Comparison of ENCODE assay signal across 18 mouse cellular contexts in genomic region chr11:60940501-60940900, GRCm38 (mm10). TPM values are rescaled to one million over a fixed set of nuclear protein-coding genes. Genes with fewer than 3 reads are reported as not detected.
A peak's percentile ranks its signal among the peaks of the same experiment; 100 is the strongest.
DNase-seq lines count a peak whose midpoint lies in the region; ATAC-seq and TF ChIP-seq lines count a peak whose summit lies in the region.
"Had no signal": no experiment of that assay in that cellular context is flagged by ENCODE, and none has a peak within 500 bp of the region (broad histone marks: within the 10 kb centered on the region; RNA-seq: fewer than 3 reads in every experiment).

No protein-coding gene starts in this region.

- WGBS in heart, embryonic 10.5 days, result 91% methylated on average over 5 of the region's 5 CpGs
- 34% methylated on average over 5 of the region's 5 CpGs for WGBS in liver, adult 2 months
- WGBS in liver, embryonic 11.5 days, result 88% methylated on average over 5 of the region's 5 CpGs
- WGBS in embryonic facial prominence, embryonic 13.5 days, result 81% methylated on average over 5 of the region's 5 CpGs
- 89% methylated on average over 5 of the region's 5 CpGs for WGBS in liver, embryonic 14.5 days (ENCODE audit: insufficient replicate concordance)

- H3K4me3 ChIP-seq in heart, embryonic 10.5 days, result no peak overlapping the region
- H3K4me3 ChIP-seq in liver, adult 2 months (ENCODE audit: insufficient read depth, low read depth, low read length), result no peak overlapping the region
- H3K4me3 ChIP-seq in liver, embryonic 11.5 days (ENCODE audit: low read depth, low read length), result no peak overlapping the region
- no peak overlapping the region for H3K4me3 ChIP-seq in embryonic facial prominence, embryonic 13.5 days
- H3K4me3 ChIP-seq in liver, embryonic 14.5 days (ENCODE audit: insufficient read depth in 1 of 2, low read depth in 2 of 2, low read length in 2 of 2), result no peak overlapping the region
- H3K4me3 ChIP-seq: left cerebral cortex, adult 2 months; neural tube, embryonic 13.5 days had no signal

- H3K36me3 ChIP-seq in heart, embryonic 10.5 days, result peaks cover 38% of the 10 kb centered on the region
- peaks cover 19% of the 10 kb centered on the region for H3K36me3 ChIP-seq in liver, adult 2 months (ENCODE audit: control insufficient read depth, insufficient read depth, low read length)
- H3K36me3 ChIP-seq in liver, embryonic 11.5 days (ENCODE audit: control insufficient read depth, insufficient read depth, low read length), result peaks cover 21% of the 10 kb centered on the region
- H3K36me3 ChIP-seq in embryonic facial prominence, embryonic 13.5 days, result peaks cover 37% of the 10 kb centered on the region
- peaks cover 53% of the 10 kb centered on the region for H3K36me3 ChIP-seq in liver, embryonic 14.5 days (replicated peaks; ENCODE audit: control insufficient read depth, insufficient read depth, low read depth)

- no peak for TF ChIP-seq CTCF in liver, adult 2 months (IDR thresholded peaks at IDR 0.05; ENCODE audit: low read depth, low read length)
- TF ChIP-seq CTCF in liver, embryonic 14.5 days (IDR thresholded peaks at IDR 0.05; ENCODE audit: low read depth), result no peak

- H3K4me2 ChIP-seq in liver, embryonic 11.5 days, result no peak overlapping the region
- no peak overlapping the region for H3K4me2 ChIP-seq in embryonic facial prominence, embryonic 13.5 days
- H3K4me2 ChIP-seq in liver, embryonic 14.5 days (ENCODE audit: low read depth), result no peak overlapping the region
- H3K4me2 ChIP-seq: neural tube, embryonic 13.5 days had no signal

- H3K79me2 ChIP-seq in liver, adult 2 months (ENCODE audit: control insufficient read depth, insufficient read depth, low read length), result peaks cover 58% of the 10 kb centered on the region

- H3K27me3 ChIP-seq in heart, embryonic 10.5 days (ENCODE audit: insufficient read depth, poor library complexity, severe bottlenecking), result no peaks in the 10 kb centered on the region
- H3K27me3 ChIP-seq in liver, adult 2 months (ENCODE audit: control insufficient read depth, insufficient read depth, low read length), result no peaks in the 10 kb centered on the region
- no peaks in the 10 kb centered on the region for H3K27me3 ChIP-seq in liver, embryonic 11.5 days (replicated peaks; ENCODE audit: control insufficient read depth, insufficient read depth, low read length)
- H3K27me3 ChIP-seq in embryonic facial prominence, embryonic 13.5 days, result no peaks in the 10 kb centered on the region
- no peaks in the 10 kb centered on the region for H3K27me3 ChIP-seq in liver, embryonic 14.5 days (ENCODE audit: control insufficient read depth, insufficient read depth, low read length)
- H3K27me3 ChIP-seq: neural tube, embryonic 13.5 days had no signal

- no peak overlapping the region for H3K9ac ChIP-seq in liver, adult 2 months (ENCODE audit: low read depth, low read length)
- H3K9ac ChIP-seq in liver, embryonic 11.5 days (ENCODE audit: low read depth, low read length), result no peak overlapping the region
- H3K9ac ChIP-seq in embryonic facial prominence, embryonic 13.5 days, result peak overlapping the region; percentile 23; the same call in 1 of the 2 replicates
- H3K9ac ChIP-seq in liver, embryonic 14.5 days (replicated peaks), result no peak overlapping the region; the same call in 1 of the 2 replicates
- H3K9ac ChIP-seq: neural tube, embryonic 13.5 days had no signal

- peak overlapping the region; percentile 17; the same call in 1 of the 2 replicates for H3K27ac ChIP-seq in heart, embryonic 10.5 days
- H3K27ac ChIP-seq in liver, adult 2 months (replicated peaks; ENCODE audit: insufficient read depth, low read depth, low read length), result no peak overlapping the region; the same call in 1 of the 2 replicates
- H3K27ac ChIP-seq in liver, embryonic 11.5 days (ENCODE audit: low read depth, low read length), result no peak overlapping the region
- 0 out of 2 replicates have a peak overlapping the region, but pooled peaks have one; percentile 44 for H3K27ac ChIP-seq in embryonic facial prominence, embryonic 13.5 days
- peak overlapping the region; percentile 3 for H3K27ac ChIP-seq in liver, embryonic 14.5 days
- H3K27ac ChIP-seq: left cerebral cortex, adult 2 months; neural tube, embryonic 13.5 days had no signal

- H3K9me3 ChIP-seq in heart, embryonic 10.5 days, result no peaks in the 10 kb centered on the region
- H3K9me3 ChIP-seq in liver, embryonic 11.5 days (ENCODE audit: control insufficient read depth, low read length), result no peaks in the 10 kb centered on the region
- no peaks in the 10 kb centered on the region for H3K9me3 ChIP-seq in embryonic facial prominence, embryonic 13.5 days
- H3K9me3 ChIP-seq in liver, embryonic 14.5 days (ENCODE audit: control insufficient read depth, low read length), result no peaks in the 10 kb centered on the region
- H3K9me3 ChIP-seq: neural tube, embryonic 13.5 days had no signal

- no peak for ATAC-seq in liver, embryonic 11.5 days (replicated peaks; ENCODE audit: low FRiP score)
- no peak for ATAC-seq in embryonic facial prominence, embryonic 13.5 days (ENCODE audit: insufficient number of reproducible peaks, insufficient read depth, low FRiP score, low TSS enrichment, low read depth)
- ATAC-seq in liver, embryonic 14.5 days (ENCODE audit: insufficient read depth), result no peak

- TF ChIP-seq POLR2A in liver, adult 2 months (IDR thresholded peaks at IDR 0.05; ENCODE audit: extremely low read depth, insufficient read depth, low read length), result no peak

- DNase-seq in heart, embryonic 10.5 days (ENCODE audit: low spot score), result no peak
- no peak for DNase-seq in heart, postnatal 25 days (ENCODE audit: low spot score)
- DNase-seq in liver, adult 2 months (ENCODE audit: extremely low read depth, low read depth, low spot score), result peak; percentile 29
- DNase-seq in liver, embryonic 11.5 days (ENCODE audit: low spot score), result no peak
- DNase-seq in liver, embryonic 14.5 days (ENCODE audit: low read depth in 3 of 3, low spot score in 3 of 3), result no peak
- no peak for DNase-seq in cerebellum, postnatal 4 days (ENCODE audit: low spot score in 2 of 2)
- DNase-seq in right cerebral cortex, postnatal 36 days (ENCODE audit: low spot score in 2 of 2), result no peak
- DNase-seq: adrenal gland, postnatal 14 days; cerebellum, postnatal 36 days; heart, adult 18-20 months; heart, postnatal 4 days; lung, adult 18-20 months; midbrain, embryonic 14.5 days; retina, postnatal 1 day; spleen, adult 18-20 months had no signal

- H3K4me1 ChIP-seq in heart, embryonic 10.5 days, result peaks cover 68% of the 10 kb centered on the region
- peaks cover 65% of the 10 kb centered on the region for H3K4me1 ChIP-seq in liver, adult 2 months (ENCODE audit: control insufficient read depth, insufficient read depth, low read length)
- peaks cover 55% of the 10 kb centered on the region for H3K4me1 ChIP-seq in liver, embryonic 11.5 days (replicated peaks; ENCODE audit: control insufficient read depth, insufficient read depth, low read length)
- H3K4me1 ChIP-seq in embryonic facial prominence, embryonic 13.5 days, result peaks cover 32% of the 10 kb centered on the region
- peaks cover 51 to 60% of the 10 kb centered on the region in 2 experiments for H3K4me1 ChIP-seq in liver, embryonic 14.5 days (replicated peaks; ENCODE audit: control insufficient read depth in 2 of 2, insufficient read depth in 2 of 2, low read length in 1 of 2)

- no peak for TF ChIP-seq EP300 in liver, embryonic 14.5 days (IDR thresholded peaks at IDR 0.05; ENCODE audit: low read depth)

- intact Hi-C loops in heart, postnatal 25 days (cut with DNase I), result no loop called here

RNA-seq across cellular contexts. Expression of gene Map2k3, which starts 8.7 kb away (rescaled TPM):
- polyA plus RNA-seq in heart, embryonic 10.5 days (2016; fragmentation: Nextera tagmentation; extraction: Ambion mirVana), result 86.5 and 91.3 TPM in 2 replicates
- total RNA-seq in heart, postnatal 25 days (2021), result 10 to 100 TPM; 73.6 to 81.8 TPM
- total RNA-seq in liver, adult 2 months (2014; rRNA removed), result 25.7 and 30.3 TPM in 2 replicates
- 36.9 and 39.7 TPM in 2 replicates for polyA plus RNA-seq in liver, adult 2 months (2012; rRNA removed)
- polyA plus RNA-seq in liver, embryonic 11.5 days (2014; fragmentation: Nextera tagmentation; extraction: Ambion mirVana), result 132 and 136 TPM in 2 replicates
- polyA plus RNA-seq in embryonic facial prominence, embryonic 13.5 days (2015; fragmentation: Nextera tagmentation; extraction: Ambion mirVana), result 92.1 and 92.2 TPM in 2 replicates
- polyA plus RNA-seq in liver, embryonic 14.5 days (2012; rRNA removed), result 37.0 and 44.7 TPM in 2 replicates
- 100 and 124 TPM in 2 replicates for polyA plus RNA-seq in liver, embryonic 14.5 days (2014; fragmentation: Nextera tagmentation; extraction: Ambion mirVana)

RNA-seq across cellular contexts. Expression of gene Natd1, which starts 26.0 kb away (rescaled TPM):
- polyA plus RNA-seq in heart, embryonic 10.5 days (2016; fragmentation: Nextera tagmentation; extraction: Ambion mirVana), result 25.5 and 28.6 TPM in 2 replicates
- 10 to 100 TPM; 14.6 to 14.9 TPM for total RNA-seq in heart, postnatal 25 days (2021)
- total RNA-seq in liver, adult 2 months (2014; rRNA removed), result 1.1 and 2.2 TPM in 2 replicates
- polyA plus RNA-seq in liver, adult 2 months (2012; rRNA removed), result 6.6 and 7.0 TPM in 2 replicates
- polyA plus RNA-seq in liver, embryonic 11.5 days (2014; fragmentation: Nextera tagmentation; extraction: Ambion mirVana), result 11.2 and 13.3 TPM in 2 replicates
- polyA plus RNA-seq in embryonic facial prominence, embryonic 13.5 days (2015; fragmentation: Nextera tagmentation; extraction: Ambion mirVana), result 20.0 and 20.2 TPM in 2 replicates
- 10.7 and 14.0 TPM in 2 replicates for polyA plus RNA-seq in liver, embryonic 14.5 days (2012; rRNA removed)
- polyA plus RNA-seq in liver, embryonic 14.5 days (2014; fragmentation: Nextera tagmentation; extraction: Ambion mirVana), result 11.1 and 15.0 TPM in 2 replicates

Comparison
In these comparisons a context has a peak if more than half of its experiments do, and no peak if none do; other contexts are left out.
1. H3K27ac ChIP-seq: peak in heart, embryonic 10.5 days (single experiment), embryonic facial prominence, embryonic 13.5 days (single experiment) and liver, embryonic 14.5 days (single experiment); none in liver, adult 2 months (single experiment) and liver, embryonic 11.5 days (single experiment).